Mouse (Mus musculus) brain, adult 2 months (tissue): ENCODE data around the gene Tk1.
"Not testable (repeated sequence)": the region's sequence is repeated elsewhere in the genome, so short reads cannot be mapped to it uniquely, and the experiment has no call there.

Experiments used
- DNase-seq: peaks from one replicate; pipeline ENCODE4 v3.0.0; 2011; ENCODE audit warnings: low read depth, low spot score

Tk1 gene

DNA sequence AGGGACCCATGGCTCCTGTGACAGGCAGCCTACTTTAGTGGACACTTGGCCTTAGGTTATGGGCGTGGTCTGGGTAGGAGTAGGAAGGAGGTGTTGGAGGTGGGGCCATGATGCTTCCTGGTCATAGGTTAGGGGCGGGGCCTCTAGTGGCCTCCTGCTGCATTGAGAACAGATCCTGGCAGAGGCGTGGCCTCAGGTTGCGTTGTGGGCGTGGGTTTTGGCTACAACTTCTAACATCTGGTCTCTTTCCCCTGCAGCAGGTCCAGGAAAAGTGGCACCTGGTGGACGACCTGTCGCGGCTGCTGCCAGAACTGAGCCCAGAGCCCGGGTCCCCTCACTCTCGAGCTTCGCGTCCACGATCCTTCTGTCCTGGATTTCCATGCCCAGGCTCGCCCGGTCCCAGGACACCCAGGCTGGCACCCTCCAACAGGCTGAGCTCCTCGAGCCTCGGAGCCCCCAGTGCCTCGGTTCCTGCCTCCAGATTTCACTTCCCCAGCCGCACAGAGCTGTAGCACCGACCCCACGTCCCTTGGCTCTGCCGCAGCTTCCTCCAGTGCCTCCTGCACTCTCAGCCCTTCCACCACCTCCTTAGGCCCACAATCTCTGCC, 33.5 kb downstream of the Tk1 start:
- DNase-seq, result no peak

DNA sequence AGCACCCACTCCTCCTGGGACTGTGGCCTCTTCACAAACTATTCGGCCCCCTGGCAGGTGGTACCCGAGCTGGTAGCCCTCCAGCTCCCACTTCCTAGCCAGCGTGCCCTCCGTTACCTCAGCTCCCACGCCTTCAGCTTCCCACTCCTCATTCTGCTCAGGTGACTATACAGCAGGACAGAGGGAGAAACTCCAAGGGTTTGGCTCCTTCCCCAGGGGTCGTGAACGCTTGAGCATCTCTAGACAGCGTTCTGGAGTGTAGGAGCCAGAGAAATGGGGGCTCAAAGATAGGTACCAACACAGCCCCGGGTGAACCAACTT, 34.5 kb downstream of the Tk1 start:
- DNase-seq, result no peak

GRCm38 (mm10) chr11:117790703-117791440, 35.0 kb downstream of the Tk1 start:
- no peak for DNase-seq

- peak; percentile 63 for DNase-seq
Observed at GRCm38 (mm10) chr11:117790286-117790685, 35.6 kb downstream of the Tk1 start.

DNA sequence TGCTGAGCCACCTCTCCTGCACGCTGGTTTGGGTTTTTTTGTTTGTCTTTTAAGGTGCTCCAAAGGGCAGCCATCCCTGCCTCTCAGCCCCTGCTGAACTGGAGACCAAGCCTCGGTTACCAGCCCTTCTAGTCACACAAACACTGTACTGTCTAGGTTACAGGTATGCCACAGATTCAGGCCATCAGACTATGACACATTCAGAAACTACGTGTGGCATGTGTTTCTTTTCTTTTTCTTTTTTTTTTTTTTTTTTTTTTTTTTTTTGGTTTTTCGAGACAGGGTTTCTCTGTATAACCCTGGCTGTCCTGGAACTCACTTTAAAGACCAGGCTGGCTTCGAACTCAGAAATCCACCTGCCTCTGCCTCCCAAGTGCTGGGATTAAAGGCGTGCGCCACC, 37.4 kb downstream of the Tk1 start:
- DNase-seq, result not testable (repeated sequence)

GRCm38 (mm10) chr11:117786294-117786693, 39.6 kb downstream of the Tk1 start:
- peak; percentile 87 for DNase-seq

DNA sequence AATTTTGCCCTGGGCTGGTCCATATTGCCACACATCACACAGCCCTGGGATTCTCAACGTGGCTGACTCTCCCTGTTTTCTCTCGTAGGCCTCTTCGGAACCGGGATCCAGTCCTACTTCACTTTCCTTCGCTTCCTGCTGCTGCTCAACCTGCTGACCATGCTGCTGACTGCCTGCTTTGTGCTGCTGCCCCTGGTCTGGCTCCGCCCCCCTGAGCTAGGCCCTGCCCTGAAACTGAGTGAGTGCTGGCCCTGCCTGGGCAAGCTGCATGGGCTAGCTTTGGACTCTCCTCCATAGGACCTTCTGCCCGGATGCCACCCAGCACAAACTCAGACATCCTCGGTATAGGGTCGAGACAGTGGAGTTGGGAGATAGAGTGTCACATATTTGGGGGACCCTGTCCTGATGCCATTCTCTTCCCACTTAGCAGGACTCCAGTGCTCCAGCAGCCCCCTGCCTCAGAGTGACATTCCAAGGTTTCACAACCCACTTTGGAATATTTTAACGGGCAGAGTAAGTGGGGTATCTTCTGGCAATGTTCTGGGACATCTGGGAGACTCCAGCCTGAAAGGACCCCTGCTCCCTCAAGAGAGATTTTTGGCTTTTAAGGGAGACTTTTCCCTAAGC, 42.1 kb downstream of the Tk1 start:
- no peak for DNase-seq

DNA sequence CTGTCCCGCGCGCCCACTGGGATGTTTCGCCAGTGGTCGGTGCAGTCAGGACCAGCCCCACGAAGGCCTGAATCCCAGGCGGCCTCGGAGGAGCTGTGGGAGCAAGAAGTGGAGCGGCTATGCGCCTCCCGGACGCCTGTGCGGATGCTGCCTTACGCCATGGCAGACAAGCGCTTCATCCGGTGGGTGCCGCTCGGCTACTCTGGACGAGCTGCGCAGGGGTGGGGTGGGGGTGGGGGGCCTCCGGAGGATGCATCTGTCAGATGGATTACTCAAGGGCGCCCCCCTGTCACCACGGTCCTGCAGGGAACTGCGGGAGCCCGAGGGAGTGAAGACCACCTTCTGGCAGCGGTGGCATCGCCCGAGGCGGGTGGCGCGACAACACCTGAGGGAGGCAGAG, 42.8 kb downstream of the Tk1 start:
- DNase-seq, result peak; percentile 53

GRCm38 (mm10) chr11:117782705-117783034, 43.2 kb downstream of the Tk1 start:
- DNase-seq, result no peak

DNA sequence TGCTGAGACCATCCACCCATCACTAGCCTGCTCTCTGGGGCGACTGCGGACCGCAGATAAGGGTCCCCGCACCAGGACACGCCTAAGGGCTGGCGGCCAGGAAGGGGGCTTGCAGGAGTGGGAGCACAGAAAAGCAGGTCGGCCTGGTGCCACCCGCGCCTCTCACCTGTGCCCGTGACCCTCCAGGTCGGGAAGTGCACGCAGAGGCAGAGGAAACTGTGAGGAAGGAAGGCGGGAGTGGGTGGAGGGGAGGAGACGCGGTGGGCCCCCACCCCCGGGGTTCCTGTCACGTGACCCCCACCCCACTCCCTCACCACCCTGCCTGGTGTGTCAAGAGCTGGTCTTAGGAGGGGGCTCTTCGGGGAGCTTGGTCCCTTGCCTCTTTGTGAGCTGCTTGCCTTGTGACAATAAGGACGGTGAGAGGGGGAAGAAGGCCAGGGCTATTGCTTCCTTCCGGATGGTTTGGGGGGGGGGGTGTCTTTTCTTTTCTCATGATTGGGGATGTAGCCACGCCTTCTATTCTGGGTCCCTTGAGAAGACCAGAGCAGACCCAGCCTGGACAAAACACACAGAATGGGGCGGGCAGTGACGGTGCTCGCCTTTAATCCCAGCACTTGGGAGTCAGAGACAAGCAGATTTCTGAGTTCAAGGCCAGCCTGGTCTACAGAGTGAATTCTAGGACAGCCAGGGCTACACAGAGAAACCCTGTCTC, 43.7 kb downstream of the Tk1 start, which contains the start of the genes Tmc8 and Tmc6:
Gene Tmc8 (plus strand): TSS at position 84 of the 712 bp plus-strand sequence.
Gene Tmc6 (minus strand): TSS at position 206 of the 712 bp plus-strand sequence.
- DNase-seq, result no peak

DNA sequence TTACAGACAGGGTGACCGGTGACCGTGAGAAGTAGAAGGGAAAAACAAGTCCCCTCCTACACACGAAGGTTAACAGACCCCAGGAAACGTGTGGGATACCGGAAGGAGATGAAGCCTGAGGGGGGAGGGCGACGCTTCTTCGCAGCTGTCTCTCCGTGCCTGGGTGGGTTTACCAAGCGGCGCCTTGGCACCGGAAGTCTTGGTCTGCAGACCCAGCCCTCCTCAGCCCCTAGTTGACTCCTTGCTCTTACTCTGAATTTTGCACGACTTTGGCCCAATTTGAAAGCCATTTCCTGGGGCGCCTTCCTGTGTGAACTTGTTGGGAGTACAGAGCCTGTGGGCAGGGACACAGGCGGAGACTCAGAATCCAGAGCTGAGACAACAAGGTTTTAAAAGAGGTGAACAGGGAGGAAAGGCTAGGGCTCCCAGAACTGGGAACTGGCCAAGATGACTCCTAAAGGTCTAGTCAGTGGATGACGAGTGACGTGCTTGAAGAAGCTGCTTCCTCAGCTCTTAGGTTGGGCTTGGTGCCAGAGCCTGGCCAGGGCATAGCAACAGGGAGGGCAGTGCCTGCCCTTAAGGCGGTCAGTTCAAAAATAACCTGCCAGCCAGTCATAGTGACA, 44.6 kb downstream of the Tk1 start:
- peak; percentile 48 for DNase-seq

DNA sequence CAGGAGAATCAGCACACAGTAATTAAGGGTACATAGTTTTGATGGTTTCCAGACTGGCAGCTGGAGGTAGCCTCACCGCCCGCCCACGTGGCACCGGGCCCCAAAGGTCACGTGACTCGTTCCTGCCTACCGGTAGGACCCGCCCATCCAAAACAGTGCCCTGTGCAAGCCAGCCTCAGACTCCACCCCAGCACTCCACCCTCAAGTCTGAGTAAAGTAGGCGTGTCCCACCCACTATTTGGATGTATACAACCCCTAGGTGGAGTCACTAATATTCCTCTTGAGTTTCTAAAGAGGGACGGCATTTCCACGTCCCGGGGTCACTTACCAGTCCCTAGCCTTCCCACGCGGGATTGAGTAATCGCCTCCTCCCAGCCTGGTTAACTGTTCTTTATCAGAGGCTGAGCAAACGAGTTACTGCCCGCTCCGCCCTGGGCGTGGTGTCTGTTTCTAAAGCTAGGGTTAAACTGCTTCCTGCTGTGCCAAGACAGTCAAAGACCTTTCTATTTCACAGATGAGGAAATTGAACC, 45.2 kb downstream of the Tk1 start:
- peak; percentile 57 for DNase-seq

DNA sequence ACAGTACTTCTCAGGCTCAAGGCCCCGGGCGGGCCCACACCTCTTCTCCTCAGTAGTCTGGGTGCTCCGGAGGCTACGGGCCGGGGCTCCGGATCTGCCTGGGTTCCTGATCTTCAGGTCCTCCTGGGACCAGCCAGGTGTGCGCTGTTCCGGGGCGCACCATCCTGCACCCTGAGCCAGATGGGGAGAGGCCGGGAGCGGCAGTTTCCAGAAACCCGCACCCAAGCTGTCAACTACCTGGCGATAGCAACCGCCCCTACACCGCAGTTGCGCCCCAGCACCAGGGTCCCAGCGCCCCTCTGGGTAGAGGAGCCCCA, 45.7 kb downstream of the Tk1 start:
- DNase-seq, result no peak

- peak; percentile 92 for DNase-seq
Observed at GRCm38 (mm10) chr11:117779434-117780198, 46.3 kb downstream of the Tk1 start.

DNA sequence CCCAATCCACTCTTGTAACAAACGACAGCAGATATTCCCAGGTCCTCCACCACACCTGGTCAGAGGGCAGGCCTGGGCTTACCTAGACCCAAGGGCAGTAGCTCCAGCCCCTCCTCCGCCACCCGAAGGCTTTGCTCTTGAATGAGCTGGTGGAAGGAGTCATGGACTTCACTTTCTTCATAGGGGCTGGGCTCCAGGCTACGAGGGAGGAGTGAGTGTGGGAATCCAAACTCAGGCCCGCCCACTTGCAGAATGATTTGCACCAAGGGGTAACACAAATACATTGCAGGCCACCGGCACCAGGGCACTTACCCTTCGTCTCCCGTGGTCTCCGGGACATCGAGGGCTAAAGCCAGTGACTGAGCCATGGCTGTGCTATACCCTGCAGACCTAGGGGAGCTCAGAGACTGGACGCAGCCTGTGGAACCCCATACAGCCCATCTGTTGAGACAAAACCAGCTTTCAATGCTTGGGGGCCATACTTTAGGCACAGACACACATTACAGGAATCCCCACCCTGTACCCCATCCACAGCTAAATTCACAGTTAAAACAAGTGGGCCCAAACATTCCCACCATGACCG, 47.0 kb downstream of the Tk1 start:
- no peak for DNase-seq

GRCm38 (mm10) chr11:117778031-117778430, 47.9 kb downstream of the Tk1 start:
- DNase-seq, result no peak

DNA sequence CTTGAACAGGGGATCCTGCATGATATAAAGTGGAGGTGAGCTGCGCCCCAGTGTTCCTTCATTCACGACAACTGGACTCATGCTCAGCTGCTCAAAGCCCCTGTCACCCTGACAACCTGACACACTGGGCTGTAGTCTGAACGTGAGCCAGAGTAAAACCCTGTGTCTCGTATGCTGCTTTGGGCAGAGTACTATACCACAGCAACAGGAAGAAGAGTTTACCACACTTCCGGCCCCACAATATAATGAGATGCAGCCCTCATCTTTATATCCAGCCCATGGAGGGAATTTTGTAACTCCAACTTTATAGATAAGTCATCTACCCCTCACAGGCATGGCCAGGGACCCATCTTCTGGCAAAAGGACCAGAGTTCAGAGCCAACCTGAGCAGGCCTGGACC, 48.8 kb downstream of the Tk1 start:
- no peak for DNase-seq

DNA sequence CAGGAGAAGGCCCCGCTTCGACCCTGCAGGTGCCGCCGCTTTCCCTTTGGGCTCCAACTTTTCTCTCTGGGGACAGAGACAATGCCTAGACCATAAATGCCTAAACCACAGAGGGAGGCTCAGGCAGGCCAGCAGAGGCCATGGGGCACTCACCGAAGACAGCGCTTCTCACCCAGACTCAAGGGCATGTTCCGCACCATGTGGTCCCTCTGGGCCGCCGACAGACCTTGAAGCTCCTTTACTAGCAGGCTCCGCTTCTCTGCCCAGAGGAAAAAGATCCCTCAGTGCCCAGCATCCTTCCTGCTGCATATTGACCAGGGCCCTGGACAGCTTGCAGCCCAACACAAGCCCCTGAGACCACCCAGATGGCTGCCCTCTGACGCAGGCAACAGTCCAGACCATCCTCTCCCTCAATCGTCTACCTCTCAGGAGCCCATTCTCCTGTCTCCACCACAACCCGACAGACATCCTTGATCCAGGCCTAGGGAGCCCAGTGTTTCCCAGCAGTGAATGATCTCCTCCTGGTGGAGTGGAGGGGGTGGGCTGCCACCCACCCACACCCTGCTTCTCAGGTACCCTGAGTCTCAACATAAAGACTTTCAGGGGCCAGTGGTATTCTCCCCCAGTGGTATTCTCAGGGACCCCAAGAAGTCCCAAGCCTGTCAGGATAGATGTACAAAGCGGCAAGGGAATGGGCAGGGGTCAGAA, 49.7 kb downstream of the Tk1 start:
- DNase-seq, result no peak

GRCm38 (mm10) chr11:117775540-117775939, 50.4 kb downstream of the Tk1 start:
- DNase-seq, result no peak

- no peak for DNase-seq
Observed at GRCm38 (mm10) chr11:117774925-117775324, 51.0 kb downstream of the Tk1 start.
